Mouse (Mus musculus): ENCODE measurements around the gene Notch1. TPM values are rescaled to one million over a fixed set of nuclear protein-coding genes. Genes with fewer than 3 reads are reported as not detected.

The Notch1 gene
- total and polyA plus RNA-seq, 2 experiments = 6.2 to 9.7 TPM

DNA sequence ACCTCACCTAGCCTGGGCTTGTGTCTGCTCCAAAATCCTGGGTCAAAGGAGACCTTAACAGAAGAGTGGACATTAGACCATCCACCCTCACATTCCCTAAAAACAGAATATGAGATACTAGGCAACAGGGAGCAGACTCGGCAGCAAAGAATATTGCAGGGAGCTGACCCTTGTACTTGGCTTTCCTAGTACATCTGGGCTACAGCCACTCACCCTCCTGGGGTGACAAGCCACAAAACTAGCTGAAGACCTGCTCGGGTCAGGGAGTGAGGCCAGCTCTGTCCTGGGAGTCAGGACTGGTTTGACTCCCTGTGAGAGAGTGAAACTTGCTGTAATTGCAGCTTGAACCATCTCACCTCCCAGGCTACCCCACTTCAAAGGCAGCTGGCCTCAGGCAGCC lies 23.1 kb upstream of the Notch1 start:
- no peak overlapping the region for H3K4me3 ChIP-seq (ENCODE audit: insufficient read depth, low read depth, low read length)
- H3K4me1 ChIP-seq (ENCODE audit: control insufficient read depth, insufficient read depth, low read length) = peaks cover 13% of the 10 kb centered on the region
- TF ChIP-seq CTCF (IDR thresholded peaks at IDR 0.05; ENCODE audit: low read depth, low read length) (no peak), POLR2A (IDR thresholded peaks at IDR 0.05; ENCODE audit: extremely low read depth, insufficient read depth, low read length) (no peak)
- H3K27ac ChIP-seq (replicated peaks; ENCODE audit: insufficient read depth, low read depth, low read length) = no peak overlapping the region
- H3K36me3 ChIP-seq (ENCODE audit: control insufficient read depth, insufficient read depth, low read length) = no peaks in the 10 kb centered on the region
- no peaks in the 10 kb centered on the region for H3K79me2 ChIP-seq (ENCODE audit: control insufficient read depth, insufficient read depth, low read length)
- peak; percentile 80 for DNase-seq (ENCODE audit: extremely low read depth, low read depth, low spot score)
- no peaks in the 10 kb centered on the region for H3K27me3 ChIP-seq (ENCODE audit: control insufficient read depth, insufficient read depth, low read length)
- no peak overlapping the region for H3K9ac ChIP-seq (ENCODE audit: low read depth, low read length)
- whole genome bisulfite sequencing = 23% methylated on average over 2 of the region's 2 CpGs

DNA sequence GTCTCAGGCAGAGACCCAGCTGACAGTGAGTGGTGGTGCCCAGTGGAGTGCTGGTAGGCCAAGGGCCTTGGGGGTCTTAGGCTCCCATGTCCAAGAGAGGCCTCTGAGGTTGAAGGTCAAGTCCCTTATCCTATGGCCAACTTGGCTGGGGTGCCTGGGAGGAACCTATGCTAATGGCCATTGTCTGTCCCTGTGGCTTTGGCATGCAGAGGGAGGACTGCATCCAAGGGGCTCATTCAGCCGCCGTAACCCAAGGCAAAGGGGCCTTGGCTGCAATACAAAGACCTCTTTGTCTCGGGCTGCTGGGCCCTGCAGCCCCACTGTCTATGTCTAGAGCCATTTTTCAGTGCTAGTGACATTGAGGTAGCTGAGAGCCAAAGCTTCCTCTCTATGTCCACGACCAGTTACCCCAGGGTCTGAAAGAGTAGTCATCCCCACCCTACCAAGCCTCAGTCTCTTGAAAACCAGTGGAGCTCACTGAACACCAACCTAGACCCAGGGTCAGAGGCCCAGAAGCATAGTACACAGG lies 19.1 kb upstream of the Notch1 start:
- H3K27ac ChIP-seq (replicated peaks; ENCODE audit: insufficient read depth, low read depth, low read length) = no peak overlapping the region
- DNase-seq (ENCODE audit: extremely low read depth, low read depth, low spot score) = no peak
- TF ChIP-seq POLR2A (IDR thresholded peaks at IDR 0.05; ENCODE audit: extremely low read depth, insufficient read depth, low read length) (no peak), CTCF (IDR thresholded peaks at IDR 0.05; ENCODE audit: low read depth, low read length) (no peak)
- no peak overlapping the region for H3K4me3 ChIP-seq (ENCODE audit: insufficient read depth, low read depth, low read length)
- H3K4me1 ChIP-seq (ENCODE audit: control insufficient read depth, insufficient read depth, low read length) = peaks cover 14% of the 10 kb centered on the region
- WGBS = 93% methylated on average over 4 of the region's 4 CpGs
- no peaks in the 10 kb centered on the region for H3K79me2 ChIP-seq (ENCODE audit: control insufficient read depth, insufficient read depth, low read length)
- H3K9ac ChIP-seq (ENCODE audit: low read depth, low read length) = no peak overlapping the region
- no peaks in the 10 kb centered on the region for H3K36me3 ChIP-seq (ENCODE audit: control insufficient read depth, insufficient read depth, low read length)
- no peaks in the 10 kb centered on the region for H3K27me3 ChIP-seq (ENCODE audit: control insufficient read depth, insufficient read depth, low read length)

DNA sequence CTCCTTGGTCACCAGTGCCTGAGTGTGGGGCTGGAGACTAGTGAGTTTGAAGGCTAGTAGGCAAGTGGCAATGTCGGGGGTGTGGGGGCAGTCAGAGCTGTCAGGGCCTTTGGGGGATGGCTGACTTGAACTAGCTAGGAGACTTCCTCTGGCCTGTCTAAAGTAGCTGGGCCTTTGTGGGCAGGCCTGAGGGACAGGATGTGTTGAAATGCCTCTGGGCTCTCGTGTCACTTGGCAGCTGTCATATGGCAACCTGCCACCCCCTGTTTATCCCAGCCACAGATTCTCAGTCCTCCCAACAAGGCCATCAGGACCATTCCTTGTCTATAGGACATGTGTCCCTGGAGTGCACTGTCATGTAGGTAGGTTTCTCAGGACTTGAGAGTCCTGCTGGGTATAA lies 18.2 kb upstream of the Notch1 start:
- Histone ChIP-seq H3K27ac (replicated peaks; ENCODE audit: insufficient read depth, low read depth, low read length) (peak overlapping the region; percentile 45), H3K9ac (ENCODE audit: low read depth, low read length) (peak overlapping the region; percentile 10; the same call in 1 of the 2 replicates), H3K27me3 (ENCODE audit: control insufficient read depth, insufficient read depth, low read length) (no peaks in the 10 kb centered on the region), H3K36me3 (ENCODE audit: control insufficient read depth, insufficient read depth, low read length) (no peaks in the 10 kb centered on the region), H3K4me1 (ENCODE audit: control insufficient read depth, insufficient read depth, low read length) (peaks cover 12% of the 10 kb centered on the region), H3K79me2 (ENCODE audit: control insufficient read depth, insufficient read depth, low read length) (no peaks in the 10 kb centered on the region), H3K4me3 (ENCODE audit: insufficient read depth, low read depth, low read length) (no peak overlapping the region)
- 23% methylated on average over 2 of the region's 2 CpGs for WGBS
- TF ChIP-seq POLR2A (IDR thresholded peaks at IDR 0.05; ENCODE audit: extremely low read depth, insufficient read depth, low read length) (no peak), CTCF (IDR thresholded peaks at IDR 0.05; ENCODE audit: low read depth, low read length) (no peak)
- DNase-seq (ENCODE audit: extremely low read depth, low read depth, low spot score) = peak; percentile 87

DNA sequence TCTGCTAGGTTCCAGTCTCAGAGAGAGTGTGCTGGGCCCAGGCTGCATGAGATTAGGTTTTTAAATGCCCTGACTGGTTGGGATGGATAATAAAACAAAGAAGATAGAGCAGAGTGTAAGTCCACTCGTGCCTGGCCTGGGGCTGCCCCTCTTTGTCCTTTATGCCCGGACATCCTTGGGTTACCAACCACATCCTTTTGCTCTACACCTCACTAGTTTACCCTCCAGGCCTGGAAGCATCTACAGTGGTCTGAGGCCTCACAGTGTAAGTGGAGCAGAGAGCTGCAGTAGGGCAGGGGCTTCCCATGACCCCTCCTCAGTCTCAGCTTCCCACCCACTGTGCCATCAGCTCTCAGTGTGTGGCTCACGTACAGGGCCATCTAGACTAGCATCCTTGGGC lies 17.7 kb upstream of the Notch1 start:
- no peak for DNase-seq (ENCODE audit: extremely low read depth, low read depth, low spot score)
- Histone ChIP-seq H3K4me1 (ENCODE audit: control insufficient read depth, insufficient read depth, low read length) (peaks cover 9% of the 10 kb centered on the region), H3K9ac (ENCODE audit: low read depth, low read length) (peak overlapping the region; percentile 10; the same call in 1 of the 2 replicates), H3K36me3 (ENCODE audit: control insufficient read depth, insufficient read depth, low read length) (no peaks in the 10 kb centered on the region), H3K27me3 (ENCODE audit: control insufficient read depth, insufficient read depth, low read length) (no peaks in the 10 kb centered on the region), H3K27ac (replicated peaks; ENCODE audit: insufficient read depth, low read depth, low read length) (peak overlapping the region; percentile 45), H3K4me3 (ENCODE audit: insufficient read depth, low read depth, low read length) (no peak overlapping the region), H3K79me2 (ENCODE audit: control insufficient read depth, insufficient read depth, low read length) (no peaks in the 10 kb centered on the region)
- TF ChIP-seq POLR2A (IDR thresholded peaks at IDR 0.05; ENCODE audit: extremely low read depth, insufficient read depth, low read length) (no peak), CTCF (IDR thresholded peaks at IDR 0.05; ENCODE audit: low read depth, low read length) (no peak)
- WGBS = 76% methylated on average over 3 of the region's 3 CpGs

DNA sequence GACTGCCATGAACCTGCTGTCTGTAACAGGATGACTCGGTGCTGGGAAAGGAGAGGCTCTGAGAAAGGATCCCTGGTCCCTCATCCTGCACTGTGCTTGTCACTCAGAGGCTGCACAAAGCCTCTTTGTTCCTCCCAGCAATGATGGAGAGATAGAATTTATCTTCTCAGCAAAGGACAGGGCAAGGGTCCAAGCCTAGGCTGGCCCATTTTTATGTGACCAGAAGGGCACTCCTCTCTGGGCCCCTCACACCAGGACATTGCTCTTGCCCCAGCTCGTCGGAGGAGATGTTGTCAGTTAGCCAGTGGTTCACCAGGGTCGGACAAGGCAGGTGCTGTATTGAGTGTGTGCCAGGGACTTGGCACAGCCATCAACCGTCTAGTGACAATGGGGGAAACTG lies 16.8 kb upstream of the Notch1 start:
- no peak for TF ChIP-seq POLR2A (IDR thresholded peaks at IDR 0.05; ENCODE audit: extremely low read depth, insufficient read depth, low read length)
- no peak for TF ChIP-seq CTCF (IDR thresholded peaks at IDR 0.05; ENCODE audit: low read depth, low read length)
- H3K9ac ChIP-seq (ENCODE audit: low read depth, low read length) = no peak overlapping the region
- no peak overlapping the region for H3K27ac ChIP-seq (replicated peaks; ENCODE audit: insufficient read depth, low read depth, low read length)
- 26% methylated on average over 5 of the region's 5 CpGs for WGBS
- H3K27me3 ChIP-seq (ENCODE audit: control insufficient read depth, insufficient read depth, low read length) = no peaks in the 10 kb centered on the region
- peak; percentile 54 for DNase-seq (ENCODE audit: extremely low read depth, low read depth, low spot score)
- H3K4me1 ChIP-seq (ENCODE audit: control insufficient read depth, insufficient read depth, low read length) = peaks cover 9% of the 10 kb centered on the region
- no peaks in the 10 kb centered on the region for H3K36me3 ChIP-seq (ENCODE audit: control insufficient read depth, insufficient read depth, low read length)
- no peak overlapping the region for H3K4me3 ChIP-seq (ENCODE audit: insufficient read depth, low read depth, low read length)
- H3K79me2 ChIP-seq (ENCODE audit: control insufficient read depth, insufficient read depth, low read length) = no peaks in the 10 kb centered on the region

DNA sequence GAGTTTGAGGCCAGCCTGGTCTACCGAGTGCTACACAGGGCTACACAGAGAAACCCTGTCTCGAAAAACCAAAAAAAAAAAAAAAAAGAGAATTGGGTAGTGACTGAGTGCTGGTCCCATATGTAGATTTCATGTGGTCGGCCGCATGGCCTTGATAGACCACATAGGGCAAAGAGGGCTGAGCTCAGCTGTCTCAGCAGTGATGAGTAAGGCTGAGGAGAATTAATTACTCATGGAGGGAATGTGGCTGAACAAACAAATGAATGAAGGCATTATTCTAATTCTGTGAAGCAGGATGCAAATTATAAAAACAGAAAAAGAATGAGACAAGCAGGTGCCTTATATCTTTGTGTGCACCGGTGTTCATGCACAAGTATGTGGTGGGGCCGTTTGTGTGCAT lies 15.4 kb upstream of the Notch1 start:
- no peaks in the 10 kb centered on the region for H3K27me3 ChIP-seq (ENCODE audit: control insufficient read depth, insufficient read depth, low read length)
- no peaks in the 10 kb centered on the region for H3K79me2 ChIP-seq (ENCODE audit: control insufficient read depth, insufficient read depth, low read length)
- H3K27ac ChIP-seq (replicated peaks; ENCODE audit: insufficient read depth, low read depth, low read length) = no peak overlapping the region
- no peak for TF ChIP-seq POLR2A (IDR thresholded peaks at IDR 0.05; ENCODE audit: extremely low read depth, insufficient read depth, low read length)
- H3K36me3 ChIP-seq (ENCODE audit: control insufficient read depth, insufficient read depth, low read length) = no peaks in the 10 kb centered on the region
- H3K9ac ChIP-seq (ENCODE audit: low read depth, low read length) = no peak overlapping the region
- 88% methylated on average over 6 of the region's 6 CpGs for WGBS
- peaks cover 9% of the 10 kb centered on the region for H3K4me1 ChIP-seq (ENCODE audit: control insufficient read depth, insufficient read depth, low read length)
- no peak for DNase-seq (ENCODE audit: extremely low read depth, low read depth, low spot score)
- H3K4me3 ChIP-seq (ENCODE audit: insufficient read depth, low read depth, low read length) = no peak overlapping the region
